Mouse (Mus musculus): Measurements from ENCODE around the gene Sh3pxd2a. TPM values are rescaled to one million over a fixed set of nuclear protein-coding genes. Genes with fewer than 3 reads are reported as not detected.
A peak's percentile ranks its signal among the peaks of the same experiment; 100 is the strongest.

Sh3pxd2a gene
- polyA plus RNA-seq, 1 experiment from 2014 or later: 0.65 TPM

- H3K4me1 ChIP-seq (ENCODE audit: control insufficient read depth, low read depth, low read length): peaks cover 5% of the 10 kb centered on the region
- ATAC-seq (ENCODE audit: low read depth): no peak
- WGBS (ENCODE audit: insufficient replicate concordance): 69% methylated on average over 8 of the region's 8 CpGs
Measured at GRCm38 (mm10) chr19:47346606-47347005, 117.6 kb downstream of the Sh3pxd2a start.

DNA sequence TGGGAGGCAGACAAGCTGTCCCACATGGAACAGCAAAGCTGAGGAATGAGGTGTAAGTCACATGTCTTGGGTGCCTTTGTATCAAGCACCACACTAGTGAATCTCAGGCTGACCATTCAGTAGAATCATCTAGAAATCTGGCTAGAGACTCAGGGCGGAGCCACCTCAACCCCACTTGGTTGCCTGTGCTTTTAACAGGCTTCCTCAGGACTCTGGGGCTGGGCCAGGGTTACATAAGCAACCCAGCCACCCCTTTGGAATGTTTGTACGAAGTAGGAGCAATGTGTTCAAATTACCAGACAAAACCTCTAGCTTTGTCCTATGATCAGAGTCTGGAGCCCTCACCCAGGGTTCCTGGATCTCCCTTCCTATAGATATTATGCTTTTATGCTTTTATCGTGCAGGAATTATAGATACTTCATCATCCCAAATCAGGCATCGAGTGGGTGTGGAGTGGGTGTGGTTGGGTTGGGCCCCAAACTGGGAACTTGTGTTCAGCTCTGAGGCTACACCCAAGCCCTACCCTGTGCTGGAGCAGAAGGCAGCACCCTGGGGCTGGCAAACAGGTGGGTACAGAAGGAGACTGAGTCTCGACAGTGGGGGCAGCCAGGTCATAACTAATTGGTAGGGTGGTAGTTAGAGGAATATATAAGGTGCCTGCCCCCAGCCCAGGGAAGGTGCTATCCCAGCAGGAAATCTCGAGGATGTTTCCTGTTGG is 118.2 kb downstream of the Sh3pxd2a start:
- Histone ChIP-seq H3K36me3 (ENCODE audit: control insufficient read depth, insufficient read depth) (no peaks in the 10 kb centered on the region), H3K9me3 (replicated peaks; ENCODE audit: control insufficient read depth, low read length) (no peaks in the 10 kb centered on the region), H3K27me3 (ENCODE audit: control insufficient read depth, insufficient read depth, low read depth, low read length) (peaks cover 29% of the 10 kb centered on the region), H3K4me3 (ENCODE audit: low read depth, low read length) (no peak overlapping the region), H3K4me1 (ENCODE audit: control insufficient read depth, low read depth, low read length) (peaks cover 5% of the 10 kb centered on the region), H3K4me2 (ENCODE audit: low read depth, low read length) (no peak overlapping the region), H3K9ac (ENCODE audit: low read depth, low read length) (no peak overlapping the region), H3K27ac (ENCODE audit: low read length) (no peak overlapping the region)
- WGBS (ENCODE audit: insufficient replicate concordance): 41% methylated on average over 6 of the region's 6 CpGs
- ATAC-seq (ENCODE audit: low read depth): no peak

More at GRCm38 (mm10) chr19:47346606-47347005, 117.6 kb downstream of the Sh3pxd2a start:
- H3K27ac ChIP-seq (ENCODE audit: low read length): no peak overlapping the region
- H3K9me3 ChIP-seq (replicated peaks; ENCODE audit: control insufficient read depth, low read length): no peaks in the 10 kb centered on the region
- H3K4me2 ChIP-seq (ENCODE audit: low read depth, low read length): no peak overlapping the region
- H3K4me3 ChIP-seq (ENCODE audit: low read depth, low read length): no peak overlapping the region
- peaks cover 29% of the 10 kb centered on the region for H3K27me3 ChIP-seq (ENCODE audit: control insufficient read depth, insufficient read depth, low read depth, low read length)
- no peaks in the 10 kb centered on the region for H3K36me3 ChIP-seq (ENCODE audit: control insufficient read depth, insufficient read depth)
- H3K9ac ChIP-seq (ENCODE audit: low read depth, low read length): no peak overlapping the region

GRCm38 (mm10) chr19:47343422-47343821 is 120.8 kb downstream of the Sh3pxd2a start:
- Histone ChIP-seq H3K27me3 (ENCODE audit: control insufficient read depth, insufficient read depth, low read depth, low read length) (peaks cover 33% of the 10 kb centered on the region), H3K9ac (ENCODE audit: low read depth, low read length) (no peak overlapping the region), H3K4me1 (ENCODE audit: control insufficient read depth, low read depth, low read length) (peaks cover 5% of the 10 kb centered on the region), H3K4me3 (ENCODE audit: low read depth, low read length) (no peak overlapping the region; the same call in 1 of the 2 replicates), H3K9me3 (replicated peaks; ENCODE audit: control insufficient read depth, low read length) (no peaks in the 10 kb centered on the region), H3K27ac (ENCODE audit: low read length) (no peak overlapping the region), H3K4me2 (ENCODE audit: low read depth, low read length) (no peak overlapping the region), H3K36me3 (ENCODE audit: control insufficient read depth, insufficient read depth) (no peaks in the 10 kb centered on the region)
- no peak for ATAC-seq (ENCODE audit: low read depth)
- WGBS (ENCODE audit: insufficient replicate concordance): 1% methylated on average over 39 of the region's 39 CpGs

DNA sequence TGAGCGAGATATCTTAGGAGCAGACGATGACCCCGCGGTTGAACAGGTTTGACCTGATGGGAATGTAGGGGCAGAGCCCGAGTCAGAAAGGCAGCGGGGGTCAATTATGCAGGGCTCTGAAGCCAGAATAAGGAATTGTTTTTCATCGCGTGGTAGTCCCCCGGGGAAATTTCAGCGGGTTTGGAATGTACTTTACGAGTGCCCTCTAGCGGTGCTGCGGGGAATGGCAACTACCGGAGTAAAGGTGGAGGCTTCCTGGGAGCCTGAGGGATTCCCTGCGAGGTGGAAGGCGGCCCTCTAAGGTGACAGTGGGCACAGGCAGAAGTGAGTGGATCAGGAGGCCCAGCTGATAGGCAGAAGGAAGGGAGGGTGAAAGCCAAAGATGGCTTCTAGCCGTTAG is 125.0 kb downstream of the Sh3pxd2a start:
- no peak overlapping the region for H3K4me3 ChIP-seq (ENCODE audit: low read depth, low read length)
- H3K27ac ChIP-seq (ENCODE audit: low read length): no peak overlapping the region

GRCm38 (mm10) chr19:47338396-47339164 is 125.6 kb downstream of the Sh3pxd2a start:
- H3K4me1 ChIP-seq (ENCODE audit: control insufficient read depth, low read depth, low read length): no peaks in the 10 kb centered on the region
- H3K27ac ChIP-seq (ENCODE audit: low read length): no peak overlapping the region
- no peak for ATAC-seq (ENCODE audit: low read depth)
- no peaks in the 10 kb centered on the region for H3K36me3 ChIP-seq (ENCODE audit: control insufficient read depth, insufficient read depth)
- no peak overlapping the region for H3K4me3 ChIP-seq (ENCODE audit: low read depth, low read length)
- no peak overlapping the region; the same call in 1 of the 2 replicates for H3K4me2 ChIP-seq (ENCODE audit: low read depth, low read length)
- no peak overlapping the region for H3K9ac ChIP-seq (ENCODE audit: low read depth, low read length)
- 38% methylated on average over 24 of the region's 24 CpGs for WGBS (ENCODE audit: insufficient replicate concordance)
- H3K27me3 ChIP-seq (ENCODE audit: control insufficient read depth, insufficient read depth, low read depth, low read length): peaks cover 23% of the 10 kb centered on the region
- H3K9me3 ChIP-seq (replicated peaks; ENCODE audit: control insufficient read depth, low read length): no peaks in the 10 kb centered on the region

More for the DNA sequence above, 125.0 kb downstream of the Sh3pxd2a start:
- Histone ChIP-seq H3K27me3 (ENCODE audit: control insufficient read depth, insufficient read depth, low read depth, low read length) (peaks cover 28% of the 10 kb centered on the region), H3K4me2 (ENCODE audit: low read depth, low read length) (no peak overlapping the region; the same call in 1 of the 2 replicates), H3K9me3 (replicated peaks; ENCODE audit: control insufficient read depth, low read length) (no peaks in the 10 kb centered on the region), H3K9ac (ENCODE audit: low read depth, low read length) (no peak overlapping the region), H3K4me1 (ENCODE audit: control insufficient read depth, low read depth, low read length) (no peaks in the 10 kb centered on the region), H3K36me3 (ENCODE audit: control insufficient read depth, insufficient read depth) (no peaks in the 10 kb centered on the region)
- no peak for ATAC-seq (ENCODE audit: low read depth)
- WGBS (ENCODE audit: insufficient replicate concordance): 5% methylated on average over 17 of the region's 17 CpGs

DNA sequence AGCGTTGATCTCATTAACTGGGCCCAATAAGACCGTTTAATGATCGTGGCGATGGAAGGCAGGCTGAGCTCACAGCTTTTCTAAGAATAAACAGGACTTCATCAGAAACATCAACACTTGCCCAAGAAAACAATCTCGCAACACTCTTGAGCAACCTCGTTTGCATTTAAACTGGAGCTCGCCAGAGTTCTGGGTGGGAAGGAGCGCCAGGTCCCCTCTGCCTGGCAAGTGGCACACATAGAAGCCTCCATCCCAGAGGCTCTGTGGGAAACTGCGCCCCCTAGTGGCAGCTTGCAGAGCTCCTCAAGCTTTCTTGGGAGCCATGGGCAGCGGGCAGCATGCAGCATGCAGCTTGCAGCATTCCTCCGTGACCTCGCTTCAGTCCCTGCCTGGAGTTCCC is 126.5 kb downstream of the Sh3pxd2a start:
- Histone ChIP-seq H3K4me3 (ENCODE audit: low read depth, low read length) (no peak overlapping the region), H3K36me3 (ENCODE audit: control insufficient read depth, insufficient read depth) (no peaks in the 10 kb centered on the region), H3K4me1 (ENCODE audit: control insufficient read depth, low read depth, low read length) (no peaks in the 10 kb centered on the region), H3K9ac (ENCODE audit: low read depth, low read length) (no peak overlapping the region), H3K9me3 (replicated peaks; ENCODE audit: control insufficient read depth, low read length) (no peaks in the 10 kb centered on the region), H3K4me2 (ENCODE audit: low read depth, low read length) (no peak overlapping the region), H3K27ac (ENCODE audit: low read length) (no peak overlapping the region), H3K27me3 (ENCODE audit: control insufficient read depth, insufficient read depth, low read depth, low read length) (peaks cover 14% of the 10 kb centered on the region)
- WGBS (ENCODE audit: insufficient replicate concordance): 34% methylated on average over 12 of the region's 12 CpGs
- 0 out of 2 replicates have a peak, but pooled peaks have one; percentile 9 for ATAC-seq (ENCODE audit: low read depth)

- Histone ChIP-seq H3K4me1 (ENCODE audit: control insufficient read depth, low read depth, low read length) (no peaks in the 10 kb centered on the region), H3K27ac (ENCODE audit: low read length) (no peak overlapping the region), H3K36me3 (ENCODE audit: control insufficient read depth, insufficient read depth) (no peaks in the 10 kb centered on the region), H3K9me3 (replicated peaks; ENCODE audit: control insufficient read depth, low read length) (no peaks in the 10 kb centered on the region), H3K4me3 (ENCODE audit: low read depth, low read length) (no peak overlapping the region), H3K4me2 (ENCODE audit: low read depth, low read length) (no peak overlapping the region), H3K27me3 (ENCODE audit: control insufficient read depth, insufficient read depth, low read depth, low read length) (peaks cover 9% of the 10 kb centered on the region), H3K9ac (ENCODE audit: low read depth, low read length) (no peak overlapping the region)
- ATAC-seq (ENCODE audit: low read depth): no peak
- 71% methylated on average over 7 of the region's 7 CpGs for WGBS (ENCODE audit: insufficient replicate concordance)
Measured at GRCm38 (mm10) chr19:47337191-47337590, 127.0 kb downstream of the Sh3pxd2a start.

- Histone ChIP-seq H3K4me1 (ENCODE audit: control insufficient read depth, low read depth, low read length) (no peaks in the 10 kb centered on the region), H3K9ac (ENCODE audit: low read depth, low read length) (no peak overlapping the region), H3K27ac (ENCODE audit: low read length) (no peak overlapping the region), H3K36me3 (ENCODE audit: control insufficient read depth, insufficient read depth) (no peaks in the 10 kb centered on the region), H3K4me3 (ENCODE audit: low read depth, low read length) (no peak overlapping the region), H3K9me3 (replicated peaks; ENCODE audit: control insufficient read depth, low read length) (no peaks in the 10 kb centered on the region), H3K27me3 (ENCODE audit: control insufficient read depth, insufficient read depth, low read depth, low read length) (peaks cover 6% of the 10 kb centered on the region), H3K4me2 (ENCODE audit: low read depth, low read length) (no peak overlapping the region)
- no peak for ATAC-seq (ENCODE audit: low read depth)
- 69% methylated on average over 6 of the region's 6 CpGs for WGBS (ENCODE audit: insufficient replicate concordance)
Measured at GRCm38 (mm10) chr19:47335262-47335661, 128.9 kb downstream of the Sh3pxd2a start.

GRCm38 (mm10) chr19:47334713-47335112 is 129.5 kb downstream of the Sh3pxd2a start:
- H3K4me1 ChIP-seq (ENCODE audit: control insufficient read depth, low read depth, low read length): no peaks in the 10 kb centered on the region
- 77% methylated on average over 17 of the region's 17 CpGs for whole genome bisulfite sequencing (ENCODE audit: insufficient replicate concordance)
- H3K4me2 ChIP-seq (ENCODE audit: low read depth, low read length): no peak overlapping the region
- no peak overlapping the region for H3K27ac ChIP-seq (ENCODE audit: low read length)
- H3K36me3 ChIP-seq (ENCODE audit: control insufficient read depth, insufficient read depth): no peaks in the 10 kb centered on the region
- H3K9ac ChIP-seq (ENCODE audit: low read depth, low read length): no peak overlapping the region
- H3K27me3 ChIP-seq (ENCODE audit: control insufficient read depth, insufficient read depth, low read depth, low read length): peaks cover 6% of the 10 kb centered on the region
- ATAC-seq (ENCODE audit: low read depth): no peak
- H3K9me3 ChIP-seq (replicated peaks; ENCODE audit: control insufficient read depth, low read length): no peaks in the 10 kb centered on the region
- no peak overlapping the region for H3K4me3 ChIP-seq (ENCODE audit: low read depth, low read length)

Data from liver, embryonic 16.5 days (tissue).